Mouse (Mus musculus) kidney, postnatal 4 days (tissue): ENCODE data around the gene Tcp11.

Experiments used
- DNase-seq, 2 experiments: peaks; one replicate each; pipeline ENCODE4 v3.0.0; 2021; ENCODE audit warnings: mixed read lengths in 2 of 2

The Tcp11 gene

DNA sequence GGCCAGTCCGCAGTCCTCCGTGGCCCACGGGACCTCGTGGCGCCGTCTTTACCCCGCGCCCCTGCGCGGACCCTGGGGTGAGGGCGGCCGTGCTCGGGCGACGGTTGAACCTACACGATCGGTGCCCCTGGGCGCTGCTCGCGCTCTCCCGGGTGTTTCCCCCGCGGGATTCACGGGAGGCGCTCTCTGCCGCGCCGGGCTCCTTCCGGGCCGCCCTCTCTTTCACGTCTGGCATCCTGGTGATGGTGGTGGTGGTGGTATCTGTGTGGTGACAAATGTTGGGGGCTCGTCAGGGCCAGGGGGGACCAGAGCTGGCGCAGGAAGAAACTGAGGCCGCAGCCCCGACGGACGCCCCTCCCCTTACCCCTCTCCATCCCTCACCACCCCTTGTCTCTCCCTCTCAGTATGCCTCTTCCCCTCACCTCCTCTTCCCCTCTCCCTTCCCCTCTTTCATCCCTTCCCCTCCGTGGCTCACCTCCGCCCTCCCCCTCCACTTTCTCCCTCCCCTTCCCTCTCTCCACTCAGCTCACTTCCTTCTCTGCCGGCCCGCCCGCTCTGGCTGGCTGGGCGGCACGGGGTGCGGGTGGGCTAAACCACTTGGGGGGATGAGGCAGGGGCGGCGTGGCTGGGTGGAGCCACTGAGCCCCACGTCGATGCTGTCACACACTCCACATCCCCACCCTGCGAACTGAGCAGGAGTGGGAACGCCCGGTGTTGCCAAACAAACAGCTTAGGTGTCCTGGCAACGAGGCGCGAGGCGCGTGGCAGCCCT, at the start of gene Tcp11:
TSS of gene Tcp11 (minus strand) at position 595 of the 772 bp plus-strand sequence.
- peak; percentile 83 to 90 for DNase-seq

GRCm38 (mm10) chr17:28129796-28130195, 49.4 kb upstream of the Tcp11 start:
- DNase-seq: no peak

- no peak for DNase-seq
Observed at GRCm38 (mm10) chr17:28124368-28124767, 43.9 kb upstream of the Tcp11 start.

DNA sequence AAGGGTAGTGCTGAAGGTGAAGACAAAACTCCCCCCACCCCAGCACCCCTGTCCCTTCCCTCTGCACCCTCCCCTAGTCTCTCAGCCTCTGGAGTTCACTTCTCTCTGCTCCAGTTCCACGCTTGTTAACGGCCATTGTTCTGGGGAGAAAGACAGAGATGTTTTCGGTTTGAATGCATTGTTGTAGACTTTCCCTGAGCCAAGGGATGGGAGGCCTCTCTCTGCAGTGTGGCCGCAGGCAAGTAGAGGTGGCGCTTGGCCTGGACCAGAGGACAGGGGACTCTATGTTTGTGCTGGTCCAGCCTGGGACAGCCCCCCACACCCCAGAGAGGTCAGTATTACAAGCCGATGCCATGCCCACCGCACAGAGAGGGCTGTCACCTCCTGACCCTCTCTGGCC, 43.2 kb upstream of the Tcp11 start:
- no peak for DNase-seq

- DNase-seq: no peak
Observed at GRCm38 (mm10) chr17:28122949-28123348, 42.5 kb upstream of the Tcp11 start.

GRCm38 (mm10) chr17:28120460-28120859, 40.0 kb upstream of the Tcp11 start:
- no peak for DNase-seq

- no peak for DNase-seq
Observed at GRCm38 (mm10) chr17:28117451-28118209, 37.2 kb upstream of the Tcp11 start.

GRCm38 (mm10) chr17:28116335-28116734, 35.9 kb upstream of the Tcp11 start:
- no peak for DNase-seq

GRCm38 (mm10) chr17:28112266-28112665, 31.8 kb upstream of the Tcp11 start:
- no peak for DNase-seq

DNA sequence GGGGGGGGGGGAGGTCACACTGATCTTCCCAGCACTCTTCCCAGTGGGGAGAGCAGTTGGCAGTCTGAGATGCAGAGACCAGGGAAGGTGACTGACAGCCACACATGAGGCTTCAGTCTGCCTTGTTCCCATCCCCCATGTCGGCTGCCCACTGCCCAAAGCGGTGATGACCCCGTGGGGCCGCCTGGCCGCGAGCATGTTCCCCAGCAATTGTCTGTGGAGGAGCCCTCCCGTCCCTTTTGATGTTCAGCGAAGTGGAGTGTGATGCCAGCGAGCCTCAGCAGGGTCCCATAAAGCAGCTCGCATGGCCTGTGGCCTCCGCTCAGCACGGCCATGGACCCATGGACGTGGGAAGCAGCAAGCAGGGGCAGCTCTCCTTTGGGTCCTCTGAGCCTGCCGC, 26.8 kb upstream of the Tcp11 start:
- DNase-seq: peak; percentile 21 to 25

- peak; percentile 57 to 61 for DNase-seq
Observed at GRCm38 (mm10) chr17:28106352-28106751, 25.9 kb upstream of the Tcp11 start.

GRCm38 (mm10) chr17:28104416-28104815, 24.0 kb upstream of the Tcp11 start:
- DNase-seq: no peak

GRCm38 (mm10) chr17:28101902-28102319, 21.5 kb upstream of the Tcp11 start:
- peak; percentile 57 to 68 for DNase-seq

GRCm38 (mm10) chr17:28101284-28101887, 20.9 kb upstream of the Tcp11 start:
- DNase-seq: peak; percentile 59 to 78

DNA sequence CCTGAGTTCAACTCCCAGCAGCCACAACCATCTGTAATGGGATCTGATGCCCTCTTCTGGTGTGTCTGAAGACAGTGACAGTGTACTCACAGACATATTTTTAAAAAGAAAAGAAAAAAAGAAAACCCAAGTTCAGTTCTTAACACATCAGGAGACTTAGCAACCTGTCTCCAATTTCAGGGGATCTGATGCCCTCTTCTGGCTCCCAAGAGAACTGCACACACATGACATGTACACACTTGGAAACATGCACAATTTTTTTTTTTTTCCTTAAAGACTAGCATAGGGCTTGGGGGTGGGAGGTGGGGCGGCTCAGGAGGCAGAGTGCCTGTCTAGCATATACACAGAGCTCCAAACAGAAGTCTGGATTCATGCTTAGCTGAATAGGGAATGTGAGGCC, 20.2 kb upstream of the Tcp11 start:
- DNase-seq: peak in 1 of 2 experiments; percentile 54

- peak in 1 of 2 experiments; percentile 43 for DNase-seq
Observed at GRCm38 (mm10) chr17:28099086-28099485, 18.6 kb upstream of the Tcp11 start.

DNA sequence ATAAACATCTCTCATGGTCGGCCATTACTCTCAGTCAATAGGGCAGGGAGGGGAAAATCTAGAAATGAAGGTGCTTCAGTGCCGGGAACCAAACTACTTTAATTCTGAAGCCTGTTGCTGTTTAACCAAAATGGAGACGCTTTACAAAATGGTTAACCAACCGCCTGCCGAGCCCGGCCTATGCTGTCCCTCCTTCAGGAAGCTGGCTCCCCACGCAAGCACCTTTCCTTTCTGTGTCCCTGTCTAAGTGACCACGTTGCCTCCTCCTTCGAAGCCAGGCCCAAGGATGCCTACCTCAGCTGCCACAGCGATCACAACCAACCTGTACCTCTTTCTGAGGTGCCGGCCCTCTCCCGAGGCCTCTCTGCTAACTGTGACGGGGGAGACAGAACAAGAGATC, 16.9 kb upstream of the Tcp11 start:
- DNase-seq: peak in 1 of 2 experiments; percentile 54

DNA sequence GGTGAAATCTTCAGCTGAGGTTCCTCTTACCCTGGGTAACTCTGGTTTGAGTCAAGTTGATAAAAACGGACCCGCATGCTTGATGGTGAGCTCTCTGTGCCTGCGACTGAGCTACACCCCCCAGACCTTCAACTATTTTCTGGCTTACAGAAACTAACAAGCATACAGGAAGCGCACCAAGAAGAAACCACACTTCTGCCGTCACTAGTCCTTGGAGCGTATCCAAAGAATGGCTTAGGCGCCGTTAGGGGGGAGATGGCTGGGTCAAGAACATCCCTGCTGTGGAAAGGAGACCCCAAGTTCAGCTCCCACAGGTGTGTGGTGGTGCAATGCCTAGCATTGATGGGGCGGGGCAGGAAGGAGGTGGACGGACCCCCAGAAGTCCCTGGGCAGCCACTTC, 16.0 kb upstream of the Tcp11 start:
- no peak for DNase-seq

DNA sequence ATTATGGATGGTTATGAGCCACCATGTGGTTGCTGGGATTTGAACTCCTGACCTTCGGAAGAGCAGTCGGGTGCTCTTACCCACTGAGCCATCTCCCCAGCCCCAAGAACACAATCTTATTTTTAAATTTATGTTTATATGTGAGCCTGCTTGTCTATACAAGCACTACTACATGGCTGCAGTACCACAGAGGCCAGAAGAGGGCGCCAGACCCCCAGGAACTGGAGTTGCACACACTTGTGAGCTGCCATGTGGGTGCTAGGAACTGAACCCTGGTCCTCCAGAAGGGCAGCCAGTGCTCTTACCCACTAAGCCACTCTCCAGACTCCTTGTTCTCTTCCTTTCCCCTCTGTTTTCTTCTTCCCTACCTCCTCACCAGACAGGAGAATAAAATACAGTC, 13.4 kb upstream of the Tcp11 start:
- no peak for DNase-seq

DNA sequence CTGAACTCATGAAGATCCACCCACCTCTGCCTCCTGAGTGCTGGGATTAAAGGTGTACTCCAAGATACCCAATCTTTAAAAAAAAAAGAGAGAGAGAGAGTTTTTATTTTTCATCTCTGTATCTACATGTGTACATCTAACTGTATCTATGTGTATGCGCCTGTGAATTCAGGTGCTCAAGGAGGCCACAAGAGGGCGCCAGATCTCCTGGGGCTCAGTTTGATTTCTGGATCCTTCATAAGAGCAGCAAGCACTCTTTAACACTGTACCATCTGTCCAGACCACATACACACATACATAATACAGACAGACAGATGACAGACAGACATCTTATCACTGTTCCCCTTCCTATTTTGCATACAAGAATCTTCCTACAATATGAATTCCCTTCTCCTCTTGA, 11.9 kb upstream of the Tcp11 start:
- no peak for DNase-seq

- DNase-seq: no peak
Observed at GRCm38 (mm10) chr17:28088718-28089117, 8.3 kb upstream of the Tcp11 start.

DNA sequence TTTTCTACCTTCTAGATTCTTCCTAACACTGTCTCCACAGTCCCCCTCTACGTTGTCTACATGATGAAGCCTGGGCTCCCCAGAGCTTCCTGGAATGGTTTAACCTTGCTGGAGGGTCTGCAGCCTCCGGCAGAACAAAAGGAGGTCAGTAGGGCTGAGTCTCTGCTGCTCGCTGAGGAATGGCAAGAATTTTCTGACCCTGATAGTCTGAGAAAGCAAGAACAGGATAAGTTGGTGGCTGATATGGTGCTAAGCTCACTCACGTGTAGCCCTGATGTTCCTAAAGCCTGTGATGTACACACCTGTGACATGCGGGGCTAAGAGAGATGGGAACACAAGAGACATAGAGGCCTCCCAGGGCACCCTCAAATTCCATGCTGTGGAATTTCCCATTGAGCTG, 7.0 kb upstream of the Tcp11 start:
- DNase-seq: no peak

- peak; percentile 96 to 97 for DNase-seq
Observed at GRCm38 (mm10) chr17:28084964-28085363, 4.5 kb upstream of the Tcp11 start.
